10 mouse cellular contexts compared by ENCODE assay signal in the genomic region with DNA sequence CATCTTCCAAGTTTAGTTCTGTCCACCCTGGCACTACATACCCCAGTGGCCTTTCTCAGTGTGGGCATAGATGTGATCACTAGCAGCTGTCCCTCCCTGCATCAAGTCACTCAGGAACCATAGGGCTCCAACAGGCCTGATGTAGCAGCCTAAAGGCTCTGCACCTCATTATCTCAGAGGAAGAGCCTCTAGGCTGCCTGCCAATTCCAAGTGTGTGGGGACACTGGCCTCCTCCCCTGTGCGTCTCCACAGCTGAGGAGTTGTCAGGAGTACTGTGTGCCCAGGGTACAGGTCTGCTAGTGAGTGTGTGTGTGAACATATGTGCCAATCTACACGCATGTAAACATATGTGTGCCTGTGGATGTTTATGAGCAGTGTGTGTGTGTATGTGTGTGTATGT. TPM values are rescaled to one million over a fixed set of nuclear protein-coding genes. Genes with fewer than 3 reads are reported as not detected.
DNase-seq lines count a peak whose midpoint lies in the region; ATAC-seq lines count a peak whose summit lies in the region.
"Had no signal": no experiment of that assay in that cellular context is flagged by ENCODE, and none has a peak within 500 bp of the region (broad histone marks: within the 10 kb centered on the region; RNA-seq: fewer than 3 reads in every experiment).

No protein-coding gene starts in this region.

- H3K4me2 ChIP-seq in hindbrain, embryonic 13.5 days: no peak overlapping the region
- no peak overlapping the region for H3K4me2 ChIP-seq in stomach, embryonic 15.5 days
- H3K4me2 ChIP-seq: limb, embryonic 13.5 days had no signal

- H3K4me3 ChIP-seq in hindbrain, embryonic 13.5 days: no peak overlapping the region
- no peak overlapping the region for H3K4me3 ChIP-seq in stomach, embryonic 15.5 days (replicated peaks)
- H3K4me3 ChIP-seq: limb, embryonic 13.5 days had no signal

- WGBS in hindbrain, embryonic 13.5 days: 55% methylated on average over 2 of the region's 2 CpGs
- 67% methylated on average over 2 of the region's 2 CpGs for WGBS in stomach, embryonic 15.5 days

- 0 out of 2 replicates have a peak, but pooled peaks have one; percentile 32 for ATAC-seq in hindbrain, embryonic 13.5 days (ENCODE audit: low FRiP score)
- ATAC-seq in stomach, embryonic 15.5 days (ENCODE audit: insufficient read depth, low FRiP score, low read depth): 0 out of 2 replicates have a peak, but pooled peaks have one; percentile 11

- H3K36me3 ChIP-seq in hindbrain, embryonic 13.5 days: no peaks in the 10 kb centered on the region
- H3K36me3 ChIP-seq in stomach, embryonic 15.5 days: no peaks in the 10 kb centered on the region
- H3K36me3 ChIP-seq: limb, embryonic 13.5 days had no signal

- H3K4me1 ChIP-seq in hindbrain, embryonic 13.5 days (replicated peaks): peaks cover 27% of the 10 kb centered on the region
- no peaks in the 10 kb centered on the region for H3K4me1 ChIP-seq in stomach, embryonic 15.5 days

- H3K9me3 ChIP-seq in hindbrain, embryonic 13.5 days: no peaks in the 10 kb centered on the region
- no peaks in the 10 kb centered on the region for H3K9me3 ChIP-seq in stomach, embryonic 15.5 days
- H3K9me3 ChIP-seq: limb, embryonic 13.5 days had no signal

- H3K9ac ChIP-seq in hindbrain, embryonic 13.5 days: no peak overlapping the region
- no peak overlapping the region for H3K9ac ChIP-seq in stomach, embryonic 15.5 days
- H3K9ac ChIP-seq: limb, embryonic 13.5 days had no signal

- H3K27me3 ChIP-seq in hindbrain, embryonic 13.5 days: no peaks in the 10 kb centered on the region
- H3K27me3 ChIP-seq in stomach, embryonic 15.5 days (replicated peaks): no peaks in the 10 kb centered on the region
- H3K27me3 ChIP-seq: limb, embryonic 13.5 days had no signal

- DNase-seq in gastrocnemius, adult 18-20 months (ENCODE audit: low spot score): peak; percentile 14
- no peak for DNase-seq in gastrocnemius, adult 8-10 months (ENCODE audit: low spot score in 2 of 2)
- DNase-seq in spleen, postnatal 36 days (ENCODE audit: low spot score in 2 of 2): peak; percentile 26 to 29
- DNase-seq in spleen, adult 12 weeks (ENCODE audit: low spot score): no peak
- DNase-seq in urinary bladder, postnatal 36 days (ENCODE audit: low spot score in 2 of 2): no peak
- DNase-seq in cerebellum, adult 9-11 months: no peak

- H3K27ac ChIP-seq in hindbrain, embryonic 13.5 days: peak overlapping the region; percentile 72
- no peak overlapping the region for H3K27ac ChIP-seq in stomach, embryonic 15.5 days
- H3K27ac ChIP-seq: limb, embryonic 13.5 days had no signal

RNA-seq across cellular contexts. Expression of a gene that starts 56.6 kb away (rescaled TPM):
- 1 to 10 TPM in 1 of 2 experiments, under 1 TPM in 1; 0.45 to 2.7 TPM for total RNA-seq in gastrocnemius, adult 18-20 months (2021)
- total RNA-seq in gastrocnemius, adult 8-10 months (2022): 1 to 10 TPM in 2 of 4 experiments, under 1 TPM in 2; 0.41 to 1.4 (median 0.78) TPM
- polyA plus RNA-seq in hindbrain, embryonic 13.5 days (2015; fragmentation: Nextera tagmentation; extraction: Ambion mirVana): 1.4 and 1.7 TPM in 2 replicates
- polyA plus RNA-seq in stomach, embryonic 15.5 days (2015; fragmentation: Nextera tagmentation; extraction: Ambion mirVana): 1.4 and 1.5 TPM in 2 replicates
- total RNA-seq: CH12.LX had no signal

Comparison
In these comparisons a context has a peak if more than half of its experiments do, and no peak if none do; other contexts are left out.
1. DNase-seq: peak in gastrocnemius, adult 18-20 months (single experiment) and spleen, postnatal 36 days (2 of 2); none in gastrocnemius, adult 8-10 months (0 of 2), spleen, adult 12 weeks (single experiment), urinary bladder, postnatal 36 days (0 of 2) and cerebellum, adult 9-11 months (single experiment).